Mouse (Mus musculus) activated CD4-positive, CD25-positive, alpha-beta regulatory T cell, adult 4 months (primary cell): ENCODE results near the gene Gnmt. TPM values are rescaled to one million over a fixed set of nuclear protein-coding genes. Genes with fewer than 3 reads are reported as not detected.
A peak's percentile ranks its signal among the peaks of the same experiment; 100 is the strongest.

Source experiments
- ATAC-seq: one replicate; pipeline ENCODE4 v1.8.0; 2017
- polyA plus RNA-seq, 2 experiments: library from polyadenylated mRNA; unstranded; fragments of 100-300 nt; shearing (Covaris generic); gene quantifications; one replicate each; pipeline ENCODE4 v1.2.1; 2017

Gnmt gene
- polyA plus RNA-seq, 2 experiments from 2014 or later: 0.54 to 0.83 TPM

GRCm38 (mm10) chr17:46741305-46741704, 12.3 kb upstream of the Gnmt start:
- ATAC-seq: no peak

GRCm38 (mm10) chr17:46736160-46736559, 7.2 kb upstream of the Gnmt start:
- no peak for ATAC-seq

GRCm38 (mm10) chr17:46735287-46735686, 6.3 kb upstream of the Gnmt start:
- no peak for ATAC-seq

- ATAC-seq: no peak
These were observed 5.1 kb upstream of the Gnmt start for GRCm38 (mm10) chr17:46734055-46734454.

GRCm38 (mm10) chr17:46728496-46728895, 472 bp downstream of the Gnmt start:
- no peak for ATAC-seq

- no peak for ATAC-seq
These were observed 947 bp downstream of the Gnmt start for GRCm38 (mm10) chr17:46728021-46728420.

GRCm38 (mm10) chr17:46727271-46727670, 1.7 kb downstream of the Gnmt start:
- ATAC-seq: no peak

GRCm38 (mm10) chr17:46725731-46726645, 3.0 kb downstream of the Gnmt start:
- no peak for ATAC-seq

- no peak for ATAC-seq
These were observed 3.7 kb downstream of the Gnmt start for GRCm38 (mm10) chr17:46725273-46725672.

- ATAC-seq: no peak
These were observed 4.4 kb downstream of the Gnmt start for GRCm38 (mm10) chr17:46724477-46725084.

GRCm38 (mm10) chr17:46721077-46721476, 7.9 kb downstream of the Gnmt start:
- ATAC-seq: no peak

- ATAC-seq: no peak
These were observed 14.0 kb downstream of the Gnmt start for GRCm38 (mm10) chr17:46714756-46715481.

- ATAC-seq: no peak
These were observed 15.1 kb downstream of the Gnmt start for GRCm38 (mm10) chr17:46713849-46714248.

GRCm38 (mm10) chr17:46712442-46712841, 16.5 kb downstream of the Gnmt start:
- peak; percentile 15 for ATAC-seq

- ATAC-seq: peak; percentile 20
These were observed 17.2 kb downstream of the Gnmt start for GRCm38 (mm10) chr17:46711612-46712271.

- ATAC-seq: peak; percentile 82
These were observed 17.9 kb downstream of the Gnmt start, which contains the start of gene Pex6 for GRCm38 (mm10) chr17:46710959-46711597. Pex6 (plus strand) TSS chr17:46711463.

- no peak for ATAC-seq
These were observed 22.4 kb downstream of the Gnmt start for GRCm38 (mm10) chr17:46706375-46707089.

GRCm38 (mm10) chr17:46704887-46705835, 23.8 kb downstream of the Gnmt start, which contains the start of gene Ppp2r5d:
Ppp2r5d (minus strand) TSS chr17:46705111.
- peak; percentile 98 for ATAC-seq

- peak; percentile 2 for ATAC-seq
These were observed 24.7 kb downstream of the Gnmt start for GRCm38 (mm10) chr17:46703971-46704886.
